Mouse (Mus musculus) C2C12 (cell line): ENCODE results near the gene Mertk.

Experiments used
- CTCF ChIP-seq: IDR thresholded peaks from one replicate; pipeline ENCODE4 v1.5.1; 2011; ENCODE audit not compliant: control insufficient read depth, insufficient read depth, insufficient read length
- FOSL1 ChIP-seq: IDR thresholded peaks from one replicate; pipeline ENCODE4 v1.8.0; 2011; ENCODE audit warnings: mild to moderate bottlenecking, low read length; ENCODE audit not compliant: poor library complexity, insufficient read depth, severe bottlenecking
- MYOD1 ChIP-seq: IDR thresholded peaks from one replicate; pipeline ENCODE4 v1.6.1; 2011; ENCODE audit warnings: low read depth; ENCODE audit not compliant: control insufficient read depth, insufficient read length
- MYOG ChIP-seq: IDR thresholded peaks from one replicate; pipeline ENCODE4 v1.6.1; 2011; ENCODE audit not compliant: control insufficient read depth, insufficient read length; ENCODE audit errors: extremely low read depth
- USF1 ChIP-seq: IDR thresholded peaks from one replicate; pipeline ENCODE4 v1.6.1; 2011; ENCODE audit warnings: low read depth, mild to moderate bottlenecking, control low read depth, moderate library complexity

DNA sequence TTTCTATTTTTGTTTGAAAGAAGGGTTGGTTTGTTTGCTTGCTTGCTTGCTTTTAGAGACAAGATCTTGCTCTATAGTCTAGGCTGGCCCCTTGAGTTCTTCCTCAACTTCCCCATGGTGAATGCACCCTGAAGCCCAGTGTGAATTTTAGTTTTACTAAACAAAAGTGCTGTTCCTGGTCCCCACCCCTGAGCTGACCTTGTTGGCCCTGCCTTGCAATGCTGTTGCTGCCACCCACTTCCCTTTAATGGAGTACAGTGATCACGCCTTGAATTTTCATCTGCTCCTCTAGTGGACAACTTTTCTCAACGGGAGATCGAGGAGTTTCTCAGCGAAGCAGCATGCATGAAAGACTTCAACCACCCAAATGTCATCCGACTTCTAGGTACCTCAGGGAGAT lies 83.5 kb downstream of the Mertk start:
- TF ChIP-seq CTCF: no peak
- no peak for TF ChIP-seq MYOG
- TF ChIP-seq FOSL1: no peak
- TF ChIP-seq USF1: no peak
- TF ChIP-seq MYOD1: no peak
